Mouse (Mus musculus) C2C12 (cell line): Measurements from ENCODE around the gene Alox12e.
"Not testable (repeated sequence)": the region's sequence is repeated elsewhere in the genome, so short reads cannot be mapped to it uniquely, and the experiment has no call there.

Experiments used
- CTCF ChIP-seq: IDR thresholded peaks from one replicate; pipeline ENCODE4 v1.5.1; 2011; ENCODE audit not compliant: control insufficient read depth, insufficient read depth, insufficient read length
- MAX ChIP-seq: IDR thresholded peaks from one replicate; pipeline ENCODE4 v1.6.1; 2011; ENCODE audit warnings: mild to moderate bottlenecking, control low read depth
- MYOG ChIP-seq: IDR thresholded peaks from one replicate; pipeline ENCODE4 v1.6.1; 2011; ENCODE audit not compliant: control insufficient read depth, insufficient read length; ENCODE audit errors: extremely low read depth

- TF ChIP-seq MYOG, CTCF, MAX: not testable (repeated sequence)
Measured at GRCm38 (mm10) chr11:70368626-70369025, 46.2 kb upstream of the Alox12e start.
